Mouse (Mus musculus): Measurements from ENCODE around the gene Ift74. TPM values are rescaled to one million over a fixed set of nuclear protein-coding genes. Genes with fewer than 3 reads are reported as not detected.

Gene Ift74
- 38.8 and 44.9 TPM in 2 replicates for polyA plus RNA-seq (2016; fragmentation: Nextera tagmentation; extraction: Ambion mirVana)

DNA sequence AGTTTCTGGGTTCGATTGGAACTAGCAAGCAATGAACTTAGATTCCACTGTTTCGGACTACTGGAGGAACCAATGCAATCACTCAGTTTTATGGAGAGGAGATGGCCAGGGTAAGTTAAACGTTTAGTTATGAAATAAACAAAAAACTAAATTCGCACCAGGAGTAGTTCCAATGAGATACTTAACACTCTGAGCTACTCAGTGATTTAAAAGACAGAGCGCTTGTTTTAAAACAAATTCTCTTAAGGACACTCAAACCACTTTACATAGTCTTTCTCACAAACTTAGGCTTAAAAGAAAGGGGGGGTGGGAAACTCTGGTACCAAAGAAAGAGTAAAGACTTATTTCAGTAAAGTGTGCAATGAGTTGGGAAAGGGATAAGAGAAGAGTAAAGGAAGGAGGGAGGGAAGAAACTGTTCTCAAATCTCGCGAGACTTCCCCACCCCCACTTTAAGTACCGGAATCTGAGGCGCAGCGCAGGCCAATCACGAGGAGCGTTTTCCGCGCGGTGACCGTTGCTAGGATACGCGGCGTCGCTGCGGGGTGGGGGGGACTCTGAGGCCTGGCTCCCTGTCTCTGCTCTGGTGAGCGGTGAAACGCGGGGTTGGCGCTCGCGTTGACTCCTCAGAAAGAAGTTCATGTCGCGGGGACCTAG is at the start of gene Ift74:
Gene Ift74, plus strand, starts transcription at position 520 of the 655 bp plus-strand sequence.
- Histone ChIP-seq H3K9me3 (replicated peaks) (no peaks in the 10 kb centered on the region), H3K27ac (peak within 1 kb of the TSS; percentile 87), H3K4me3 (peak within 1 kb of the TSS; percentile 74), H3K4me1 (peaks cover 17% of the 10 kb centered on the region), H3K27me3 (ENCODE audit: low read depth, poor library complexity, severe bottlenecking) (no peaks in the 10 kb centered on the region), H3K36me3 (peaks cover 2% of the 10 kb centered on the region; the same call in 1 of the 2 replicates)
- DNase-seq (ENCODE audit: low spot score): peak; percentile 97
- WGBS: 3% methylated on average over 29 of the region's 29 CpGs

DNA sequence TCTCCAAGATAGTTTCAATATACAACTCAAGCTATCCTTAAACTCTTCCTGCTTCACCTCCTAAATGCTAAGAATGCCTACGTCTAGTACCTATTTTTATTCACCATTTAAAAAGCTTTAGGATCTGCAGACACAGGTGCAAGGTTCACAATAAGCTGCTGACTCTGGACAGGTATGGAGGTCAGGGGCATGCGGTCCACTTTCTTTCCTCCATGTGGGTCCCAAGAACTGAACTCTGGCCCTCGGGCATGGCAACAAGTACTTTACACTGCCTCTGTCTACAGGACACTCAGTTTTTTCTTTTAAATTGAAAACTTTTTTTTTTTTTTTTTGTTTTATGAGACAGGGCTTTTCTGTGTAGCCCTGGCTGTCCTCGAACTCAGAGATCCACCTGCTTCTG is 41.6 kb upstream of the Ift74 start:
- H3K27ac ChIP-seq: no peak overlapping the region
- WGBS: 91% methylated on average over 4 of the region's 4 CpGs
- no peak overlapping the region for H3K4me3 ChIP-seq
- no peaks in the 10 kb centered on the region for H3K9me3 ChIP-seq (replicated peaks)
- H3K27me3 ChIP-seq (ENCODE audit: low read depth, poor library complexity, severe bottlenecking): no peaks in the 10 kb centered on the region
- no peak for DNase-seq (ENCODE audit: low spot score)
- H3K4me1 ChIP-seq: no peaks in the 10 kb centered on the region
- peaks cover 85% of the 10 kb centered on the region for H3K36me3 ChIP-seq

DNA sequence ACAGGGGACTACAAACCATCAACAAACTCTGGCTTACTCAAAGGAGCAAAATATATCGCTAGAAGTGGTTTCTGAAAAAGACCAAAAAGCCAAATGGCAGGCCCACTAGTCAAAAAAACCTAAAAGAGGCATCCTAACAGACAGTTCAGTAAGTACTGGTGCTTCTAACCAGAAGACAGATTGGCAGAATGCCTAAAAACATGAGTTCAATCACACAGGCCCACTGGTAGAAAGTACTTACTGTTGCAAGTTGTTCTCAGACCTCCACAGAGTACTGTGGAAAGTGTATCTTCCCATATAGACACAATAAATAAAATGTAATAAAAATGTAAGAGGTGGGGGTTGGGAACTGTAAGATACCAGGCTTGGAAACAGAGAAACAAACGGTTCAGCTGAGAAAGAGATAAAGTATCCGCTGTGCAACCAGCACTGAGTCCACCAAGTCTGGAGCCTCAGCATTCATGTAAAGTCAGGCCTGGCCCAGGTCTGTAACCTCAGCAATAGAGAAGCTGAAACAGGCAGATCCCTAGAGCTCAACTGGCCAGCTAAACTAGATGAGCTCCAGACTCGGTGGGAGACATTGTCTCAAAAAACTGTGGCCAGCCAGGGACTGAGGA is 22.4 kb upstream of the Ift74 start:
- Histone ChIP-seq H3K4me3 (no peak overlapping the region), H3K36me3 (peaks cover 6% of the 10 kb centered on the region; the same call in 1 of the 2 replicates), H3K27ac (no peak overlapping the region), H3K27me3 (ENCODE audit: low read depth, poor library complexity, severe bottlenecking) (no peaks in the 10 kb centered on the region), H3K4me1 (no peaks in the 10 kb centered on the region), H3K9me3 (replicated peaks) (no peaks in the 10 kb centered on the region)
- 82% methylated on average over 4 of the region's 4 CpGs for whole genome bisulfite sequencing
- DNase-seq (ENCODE audit: low spot score): no peak

DNA sequence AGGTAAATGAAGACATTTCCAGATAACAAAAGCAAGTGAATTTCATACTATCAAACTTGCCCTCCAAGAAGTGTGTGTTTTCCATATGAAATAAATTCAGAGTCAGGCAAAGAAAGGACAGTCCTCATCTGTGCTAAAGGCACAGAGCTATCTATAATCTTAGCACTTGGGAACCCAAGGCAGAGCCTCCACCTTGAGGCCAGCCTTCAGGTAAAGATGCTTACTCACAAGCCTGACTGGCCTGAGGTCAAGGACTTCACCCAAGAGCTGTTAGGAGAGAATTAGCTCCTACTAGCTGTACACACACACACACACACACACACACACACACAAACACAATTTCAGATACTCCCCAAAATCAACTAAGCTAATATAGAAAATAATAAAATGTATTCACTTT is 21.6 kb upstream of the Ift74 start:
- Histone ChIP-seq H3K27me3 (ENCODE audit: low read depth, poor library complexity, severe bottlenecking) (no peaks in the 10 kb centered on the region), H3K4me3 (no peak overlapping the region), H3K4me1 (no peaks in the 10 kb centered on the region), H3K36me3 (peaks cover 6% of the 10 kb centered on the region; the same call in 1 of the 2 replicates), H3K9me3 (replicated peaks) (no peaks in the 10 kb centered on the region), H3K27ac (no peak overlapping the region)
- no peak for DNase-seq (ENCODE audit: low spot score)

DNA sequence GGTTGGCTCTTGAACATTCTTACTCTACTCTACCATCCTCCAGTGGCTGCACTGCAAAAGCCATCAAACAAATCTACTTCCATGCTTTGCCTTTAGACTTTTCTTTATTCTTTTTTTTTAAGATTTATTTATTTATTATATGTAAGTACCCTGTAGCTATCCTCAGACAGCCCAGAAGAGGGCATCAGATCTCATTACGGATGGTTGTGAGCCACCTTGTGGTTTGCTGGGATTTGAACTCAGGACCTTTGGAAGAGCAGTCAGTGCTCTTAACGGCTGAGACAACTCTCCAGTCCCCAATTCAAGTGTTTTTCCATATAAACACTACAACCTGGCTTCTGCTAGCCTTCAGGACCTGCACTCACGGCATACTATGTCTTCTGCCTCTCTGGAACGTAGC is 12.9 kb upstream of the Ift74 start:
- Histone ChIP-seq H3K4me1 (peaks cover 12% of the 10 kb centered on the region; the same call in 1 of the 2 replicates), H3K36me3 (no peaks in the 10 kb centered on the region), H3K27ac (no peak overlapping the region), H3K9me3 (replicated peaks) (no peaks in the 10 kb centered on the region), H3K27me3 (ENCODE audit: low read depth, poor library complexity, severe bottlenecking) (no peaks in the 10 kb centered on the region), H3K4me3 (peak overlapping the region; percentile 97)
- no peak for DNase-seq (ENCODE audit: low spot score)
- WGBS: 82% methylated on average over 4 of the region's 4 CpGs

DNA sequence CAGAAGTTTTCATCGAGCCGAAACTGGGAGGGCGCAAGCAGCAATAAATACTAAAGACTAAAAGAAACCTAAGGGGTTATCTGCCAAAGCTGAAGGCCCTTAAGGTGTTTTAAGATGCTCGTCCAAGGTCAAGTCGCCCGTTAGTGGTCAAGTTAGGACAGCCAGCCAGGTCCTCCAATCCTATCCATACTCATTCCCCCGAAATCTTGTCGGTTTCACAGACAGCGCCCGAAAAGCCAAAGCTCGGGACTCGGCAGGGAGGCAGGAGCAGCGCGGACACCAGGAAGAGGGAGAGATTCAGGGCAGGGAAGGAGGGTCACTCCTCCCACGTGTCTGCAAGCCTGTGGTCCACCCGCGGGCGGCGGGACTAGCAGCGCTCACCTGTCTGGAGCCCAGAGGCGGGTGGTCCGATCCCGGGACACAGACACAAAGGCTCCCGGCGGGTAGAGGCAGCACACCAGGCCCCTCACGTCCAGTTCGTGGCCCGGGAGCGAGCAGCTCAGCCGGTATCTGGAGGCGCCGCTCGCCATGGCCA is 11.7 kb upstream of the Ift74 start:
- DNase-seq (ENCODE audit: low spot score): no peak
- WGBS: under 1% methylated on average over 33 of the region's 33 CpGs
- peak overlapping the region; percentile 97 for H3K4me3 ChIP-seq
- no peaks in the 10 kb centered on the region for H3K36me3 ChIP-seq
- peak overlapping the region; percentile 96 for H3K27ac ChIP-seq
- H3K27me3 ChIP-seq (ENCODE audit: low read depth, poor library complexity, severe bottlenecking): no peaks in the 10 kb centered on the region
- H3K4me1 ChIP-seq: peaks cover 12% of the 10 kb centered on the region; the same call in 1 of the 2 replicates
- no peaks in the 10 kb centered on the region for H3K9me3 ChIP-seq (replicated peaks)

DNA sequence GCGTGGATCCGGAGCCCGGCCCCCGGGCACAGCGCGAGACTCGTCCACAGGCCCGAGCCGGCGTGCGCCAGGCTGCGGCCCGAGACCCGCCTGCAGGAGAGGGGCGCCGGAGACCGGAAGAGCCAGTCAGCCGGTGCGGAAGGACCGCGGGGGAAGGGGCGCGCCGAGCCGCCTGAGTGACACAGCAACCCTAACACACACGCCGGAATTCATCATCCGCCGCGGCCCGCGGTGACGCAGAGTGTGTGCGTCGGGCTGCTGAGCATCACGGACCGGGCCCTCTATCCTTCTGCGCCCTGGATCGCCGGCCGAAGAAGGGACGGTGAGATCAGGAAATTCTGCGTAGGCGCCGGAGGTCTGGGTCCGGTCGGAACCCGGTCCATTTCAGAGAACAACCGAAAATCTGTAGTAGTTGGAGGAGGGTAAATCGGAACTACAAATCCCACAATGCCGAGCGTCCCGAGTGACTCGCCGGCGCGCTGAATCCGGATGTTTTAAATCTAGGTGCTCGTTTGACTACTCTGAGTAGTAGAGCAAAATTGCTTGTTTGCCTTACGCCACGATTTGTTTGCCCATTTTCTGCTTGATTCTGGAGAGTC is 11.2 kb upstream of the Ift74 start, which contains the start of gene Plaa:
Gene Plaa, minus strand, starts transcription at position 214 of the 599 bp plus-strand sequence.
- Histone ChIP-seq H3K27ac (peak within 1 kb of the TSS; percentile 96), H3K36me3 (no peaks in the 10 kb centered on the region)

DNA sequence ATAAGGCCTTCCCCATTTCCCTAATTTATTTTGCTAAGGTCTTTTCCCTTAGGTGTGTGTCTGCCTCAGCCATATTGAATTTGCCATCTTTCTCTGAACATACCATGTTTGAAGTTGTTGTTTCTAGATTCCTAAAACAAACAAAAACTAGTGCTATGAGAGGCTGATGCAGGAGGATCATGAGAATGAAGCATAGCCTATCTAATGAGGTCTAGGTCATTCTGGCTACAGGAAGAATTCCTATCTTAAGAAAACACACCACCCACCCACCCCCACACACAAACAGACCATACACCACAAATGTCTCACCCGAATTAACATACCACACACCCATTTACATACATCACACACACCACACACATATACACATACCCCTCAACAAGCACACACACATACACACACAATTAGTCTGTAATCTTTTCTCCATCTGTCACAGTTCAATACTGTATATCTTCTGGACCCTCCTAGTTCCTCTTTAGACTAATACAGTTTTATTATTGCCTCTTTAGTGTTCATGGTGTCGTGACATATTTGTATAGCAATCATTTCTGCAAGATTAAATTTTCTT is 9.8 kb upstream of the Ift74 start:
- H3K27me3 ChIP-seq (ENCODE audit: low read depth, poor library complexity, severe bottlenecking): no peaks in the 10 kb centered on the region
- peaks cover 12% of the 10 kb centered on the region; the same call in 1 of the 2 replicates for H3K4me1 ChIP-seq
- no peaks in the 10 kb centered on the region for H3K36me3 ChIP-seq
- WGBS: 94% methylated on average over 2 of the region's 2 CpGs
- no peak overlapping the region for H3K27ac ChIP-seq
- H3K4me3 ChIP-seq: no peak overlapping the region
- H3K9me3 ChIP-seq (replicated peaks): no peaks in the 10 kb centered on the region
- DNase-seq (ENCODE audit: low spot score): no peak

More for the DNA sequence above, 11.2 kb upstream of the Ift74 start, which contains the start of gene Plaa:
- under 1% methylated on average over 61 of the region's 61 CpGs for WGBS
- Histone ChIP-seq H3K4me1 (peaks cover 12% of the 10 kb centered on the region; the same call in 1 of the 2 replicates), H3K27me3 (ENCODE audit: low read depth, poor library complexity, severe bottlenecking) (no peaks in the 10 kb centered on the region), H3K9me3 (replicated peaks) (no peaks in the 10 kb centered on the region), H3K4me3 (peak within 1 kb of the TSS; percentile 97)
- DNase-seq (ENCODE audit: low spot score): peak; percentile 95

DNA sequence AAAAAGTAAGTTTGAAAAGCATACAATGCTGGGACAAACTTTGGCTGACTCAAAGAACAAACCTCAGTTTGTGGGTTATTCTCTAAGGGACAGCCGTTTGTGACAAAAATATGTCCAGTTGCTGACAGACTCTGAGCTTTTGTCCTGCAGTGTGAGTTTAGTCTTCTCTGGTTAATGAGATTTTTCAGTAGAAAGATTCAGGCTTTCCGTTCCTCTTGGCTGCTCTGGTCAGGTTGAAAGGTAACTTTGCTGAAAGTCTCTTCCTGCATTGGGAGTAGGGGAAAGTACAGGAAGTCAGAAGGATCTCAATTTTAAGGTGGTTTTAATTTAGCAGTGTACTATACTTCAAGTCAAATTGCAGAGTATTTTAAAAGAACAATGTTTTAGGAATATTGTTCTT is 8.7 kb upstream of the Ift74 start:
- no peak overlapping the region for H3K27ac ChIP-seq
- no peaks in the 10 kb centered on the region for H3K27me3 ChIP-seq (ENCODE audit: low read depth, poor library complexity, severe bottlenecking)
- WGBS: 89% methylated on average over 2 of the region's 2 CpGs
- H3K4me3 ChIP-seq: no peak overlapping the region
- H3K4me1 ChIP-seq: peaks cover 12% of the 10 kb centered on the region; the same call in 1 of the 2 replicates
- DNase-seq (ENCODE audit: low spot score): no peak
- H3K36me3 ChIP-seq: no peaks in the 10 kb centered on the region
- no peaks in the 10 kb centered on the region for H3K9me3 ChIP-seq (replicated peaks)

DNA sequence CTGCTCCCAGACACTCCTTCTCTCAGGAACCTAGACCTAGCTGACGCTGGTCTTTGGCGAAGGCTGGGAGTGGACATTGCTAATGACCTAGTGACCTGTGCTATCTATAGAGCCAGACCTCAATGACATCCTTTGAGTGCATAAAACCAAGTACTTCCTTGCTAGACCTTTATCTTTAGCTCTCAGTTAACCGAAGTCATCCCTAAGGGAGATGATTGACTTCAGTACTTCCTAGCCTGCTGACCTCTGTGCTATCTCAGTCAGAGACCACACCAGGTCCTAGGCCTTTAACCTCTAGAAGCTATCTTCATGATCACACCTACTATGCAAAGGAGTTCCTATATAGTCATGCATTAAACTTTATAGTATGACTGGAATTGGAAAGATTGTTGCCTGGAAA is 4.0 kb upstream of the Ift74 start:
- Histone ChIP-seq H3K9me3 (replicated peaks) (no peaks in the 10 kb centered on the region), H3K4me3 (no peak overlapping the region), H3K27me3 (ENCODE audit: low read depth, poor library complexity, severe bottlenecking) (no peaks in the 10 kb centered on the region), H3K36me3 (no peaks in the 10 kb centered on the region), H3K4me1 (peaks cover 12% of the 10 kb centered on the region), H3K27ac (no peak overlapping the region)
- 74% methylated on average over 3 of the region's 3 CpGs for WGBS
- DNase-seq (ENCODE audit: low spot score): no peak

DNA sequence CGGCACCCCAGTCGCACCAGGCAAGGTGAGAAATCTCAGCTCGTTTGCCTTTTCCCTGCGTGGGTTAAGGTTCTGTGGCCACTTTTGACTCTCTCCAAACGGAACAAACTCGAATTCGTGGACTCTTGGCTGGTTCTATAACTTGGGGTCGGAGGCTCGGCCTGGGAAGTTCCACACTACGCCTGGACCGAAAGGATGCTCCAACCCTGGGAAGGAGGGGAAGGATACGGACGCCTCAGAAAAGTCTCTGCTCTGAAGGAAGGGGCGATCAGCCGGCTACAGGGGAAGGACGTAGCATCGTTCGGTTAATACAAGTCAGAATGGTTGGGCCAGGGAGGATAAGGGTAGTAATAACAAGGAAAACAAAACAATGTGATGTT is 326 bp downstream of the Ift74 start:
- H3K27me3 ChIP-seq (ENCODE audit: low read depth, poor library complexity, severe bottlenecking): no peaks in the 10 kb centered on the region
- H3K4me3 ChIP-seq: peak overlapping the region; percentile 74
- H3K4me1 ChIP-seq: peaks cover 17% of the 10 kb centered on the region
- H3K36me3 ChIP-seq: peaks cover 2% of the 10 kb centered on the region; the same call in 1 of the 2 replicates
- under 1% methylated on average over 18 of the region's 18 CpGs for WGBS
- H3K27ac ChIP-seq: peak overlapping the region; percentile 87
- H3K9me3 ChIP-seq (replicated peaks): no peaks in the 10 kb centered on the region
- DNase-seq (ENCODE audit: low spot score): no peak

DNA sequence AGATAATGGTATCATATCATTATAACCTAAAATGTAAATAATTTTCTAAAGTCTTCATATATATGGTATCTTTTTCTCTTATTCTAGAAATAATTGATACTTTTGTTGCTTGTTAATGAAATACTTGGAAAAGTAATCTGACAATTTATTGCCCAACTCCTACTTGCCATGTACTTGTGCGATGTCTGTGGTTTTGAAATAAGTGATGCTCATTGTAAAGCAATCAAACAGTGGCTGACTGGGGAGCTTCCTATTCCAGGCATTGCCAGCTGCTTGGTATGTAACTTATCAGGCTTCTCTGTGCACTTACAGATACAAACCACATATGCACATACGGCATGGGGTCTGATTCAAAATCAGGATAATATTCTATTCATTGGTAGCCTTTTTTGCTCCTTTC is 5.8 kb downstream of the Ift74 start:
- H3K4me1 ChIP-seq: peaks cover 8% of the 10 kb centered on the region
- H3K9me3 ChIP-seq (replicated peaks): no peaks in the 10 kb centered on the region
- WGBS: 96% methylated on average over 2 of the region's 2 CpGs
- peaks cover 26% of the 10 kb centered on the region for H3K36me3 ChIP-seq
- no peak overlapping the region for H3K27ac ChIP-seq
- DNase-seq (ENCODE audit: low spot score): no peak
- no peak overlapping the region for H3K4me3 ChIP-seq
- no peaks in the 10 kb centered on the region for H3K27me3 ChIP-seq (ENCODE audit: low read depth, poor library complexity, severe bottlenecking)
